Mouse (Mus musculus): ENCODE measurements around the gene Rorc. TPM values are rescaled to one million over a fixed set of nuclear protein-coding genes. Genes with fewer than 3 reads are reported as not detected.

The Rorc gene
- total RNA-seq, 2 experiments from 2014 or later = 97.8 to 99.7 TPM

- TF ChIP-seq CTCF (IDR thresholded peaks at IDR 0.05) = no peak
- H3K4me3 ChIP-seq = no peak overlapping the region
- intact Hi-C loops (cut with DNase I) = no loop called here
- no peak overlapping the region for H3K27ac ChIP-seq
- DNase-seq = no peak
Measured at GRCm38 (mm10) chr3:94399663-94400310, 27.2 kb downstream of the Rorc start.

DNA sequence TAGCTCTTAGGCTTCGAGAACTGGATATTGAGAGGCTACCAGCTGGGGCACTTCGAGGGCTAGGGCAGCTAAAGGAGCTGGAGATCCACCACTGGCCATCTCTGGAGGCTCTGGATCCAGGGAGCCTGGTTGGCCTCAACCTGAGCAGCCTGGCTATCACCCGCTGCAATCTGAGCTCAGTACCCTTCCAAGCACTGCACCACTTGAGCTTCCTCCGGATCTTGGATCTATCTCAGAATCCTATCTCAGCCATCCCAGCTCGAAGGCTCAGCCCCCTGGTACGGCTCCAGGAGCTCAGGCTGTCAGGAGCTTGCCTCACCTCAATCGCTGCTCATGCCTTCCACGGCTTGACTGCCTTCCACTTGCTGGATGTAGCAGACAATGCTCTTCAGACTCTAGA, 29.9 kb downstream of the Rorc start:
- H3K27ac ChIP-seq = no peak overlapping the region
- intact Hi-C loops (cut with DNase I) = no loop called here
- DNase-seq = peak; percentile 61
- H3K4me3 ChIP-seq = no peak overlapping the region
- no peak for TF ChIP-seq CTCF (IDR thresholded peaks at IDR 0.05)

DNA sequence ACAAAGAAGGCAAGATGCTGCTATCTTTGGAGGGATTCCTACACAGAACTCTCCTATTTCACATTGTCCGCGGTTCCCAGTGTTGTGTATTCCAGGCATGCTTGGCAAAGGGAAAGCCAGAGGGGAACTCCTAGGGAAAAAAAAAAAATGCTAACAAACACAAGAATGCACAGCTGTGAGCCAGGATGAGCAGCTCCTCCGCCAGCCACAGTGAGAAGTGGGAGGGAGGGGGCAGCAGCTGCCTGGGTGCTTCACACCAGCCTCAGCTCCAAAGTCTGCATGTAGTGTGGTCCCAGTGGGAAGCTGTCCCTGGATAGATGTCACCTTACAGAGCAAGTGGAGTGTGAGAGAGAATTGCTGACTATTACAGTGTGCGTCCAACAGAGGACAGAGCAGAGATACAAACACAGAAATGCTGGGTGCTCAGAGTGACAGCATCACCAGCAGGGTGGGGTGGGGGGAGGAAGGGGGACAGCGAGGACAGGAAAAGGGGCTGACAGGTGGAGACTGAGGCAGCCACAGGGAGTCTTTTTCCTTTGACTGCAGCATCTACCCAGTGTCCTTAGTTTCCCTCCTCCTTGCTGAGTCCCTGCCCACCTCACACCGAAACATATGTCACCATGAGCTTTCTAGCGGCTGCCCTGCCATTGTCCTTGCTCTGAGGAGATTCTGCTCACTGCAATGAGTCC, 31.9 kb downstream of the Rorc start:
- intact Hi-C loops (cut with DNase I) = no loop called here
- H3K27ac ChIP-seq = no peak overlapping the region
- no peak for DNase-seq
- no peak overlapping the region for H3K4me3 ChIP-seq
- TF ChIP-seq CTCF (IDR thresholded peaks at IDR 0.05) = no peak

DNA sequence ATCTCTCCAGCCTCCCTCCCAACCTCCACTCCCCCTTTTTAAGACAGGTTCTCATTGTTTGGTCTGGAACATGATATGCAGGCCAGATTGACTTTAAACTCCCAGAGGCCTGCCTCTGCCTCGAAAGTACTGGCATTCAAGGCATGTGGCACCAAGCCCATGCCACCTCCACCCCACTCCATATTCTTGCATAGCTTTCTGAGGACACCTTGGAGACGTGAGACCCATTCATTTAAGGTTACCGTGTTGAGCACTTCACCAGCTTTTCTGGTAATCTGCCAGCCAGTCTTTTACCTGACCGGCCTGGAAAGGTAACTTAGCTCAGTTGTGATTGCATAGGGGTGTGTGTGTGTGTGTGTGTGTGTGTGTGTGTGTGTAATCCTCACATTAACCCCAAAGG, 33.0 kb downstream of the Rorc start:
- no peak overlapping the region for H3K27ac ChIP-seq
- no peak overlapping the region for H3K4me3 ChIP-seq
- intact Hi-C loops (cut with DNase I) = no loop called here
- DNase-seq = no peak
- TF ChIP-seq CTCF (IDR thresholded peaks at IDR 0.05) = no peak

GRCm38 (mm10) chr3:94412530-94412929, 39.9 kb downstream of the Rorc start:
- peak overlapping the region; percentile 74 for H3K4me3 ChIP-seq
- DNase-seq = peak; percentile 30
- intact Hi-C loops (cut with DNase I) = no loop called here
- peak overlapping the region; percentile 65 for H3K27ac ChIP-seq
- no peak for TF ChIP-seq CTCF (IDR thresholded peaks at IDR 0.05)

DNA sequence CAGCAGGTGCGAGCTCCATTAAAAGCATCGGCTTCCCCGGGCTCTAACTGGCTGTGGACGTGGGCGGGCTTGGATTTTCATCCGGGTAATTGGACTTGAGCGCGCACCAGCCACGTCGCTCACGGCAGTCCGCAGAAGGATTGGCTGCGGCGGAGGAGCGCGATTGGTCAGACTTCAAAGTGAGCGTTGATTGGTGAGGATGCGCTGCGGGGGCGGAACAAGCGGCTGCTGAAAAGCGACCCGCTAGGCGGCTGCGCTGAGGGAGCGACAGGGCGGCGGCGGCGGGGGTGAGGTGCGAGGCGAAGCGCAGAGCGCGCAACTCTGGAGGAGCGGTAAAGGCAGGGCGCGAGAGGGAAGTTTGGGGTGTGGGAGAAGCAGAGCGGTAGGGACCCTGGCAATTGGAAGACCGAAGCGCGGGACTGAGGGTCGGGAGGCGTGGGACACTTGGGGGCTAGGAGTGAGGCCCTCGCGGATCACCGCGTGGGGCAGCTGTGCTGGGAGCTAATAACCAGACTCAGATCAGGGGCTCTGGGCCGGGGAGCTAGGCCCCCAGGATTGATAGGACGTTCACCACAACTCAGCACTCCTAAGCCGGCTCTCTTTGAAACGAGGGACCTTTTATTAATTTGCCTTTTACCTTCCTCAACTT, 40.6 kb downstream of the Rorc start, which contains the start of gene Tdrkh:
TSS of gene Tdrkh (plus strand) at position 243 of the 649 bp plus-strand sequence.
- intact Hi-C loops (cut with DNase I) = no loop called here
- peak; percentile 96 for DNase-seq
- H3K4me3 ChIP-seq = peak within 1 kb of the TSS; percentile 74
- TF ChIP-seq CTCF (IDR thresholded peaks at IDR 0.05) = peak; percentile 32; the same call in 1 of the 2 replicates
- H3K27ac ChIP-seq = peak within 1 kb of the TSS; percentile 65

DNA sequence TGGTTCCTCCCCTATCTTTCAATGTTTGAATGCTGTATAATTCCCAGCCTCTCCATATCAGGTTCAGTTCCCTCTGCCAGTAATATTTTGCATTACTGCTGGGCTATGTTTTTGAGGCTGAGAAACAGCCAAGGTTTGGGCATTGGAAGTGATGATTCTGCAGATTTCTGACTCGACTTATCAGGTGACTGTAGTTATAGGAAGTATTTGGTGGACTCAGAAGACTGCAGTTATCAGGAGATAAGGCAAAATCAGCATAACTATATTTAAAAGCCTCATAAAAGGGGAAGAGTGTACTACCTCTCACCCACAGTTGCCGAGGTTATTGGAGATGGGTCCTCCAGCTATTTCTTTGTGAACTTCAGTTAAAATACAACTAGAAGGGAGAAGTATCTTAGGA, 58.4 kb downstream of the Rorc start:
- intact Hi-C loops (cut with DNase I) = no loop called here
- no peak overlapping the region for H3K4me3 ChIP-seq
- no peak overlapping the region for H3K27ac ChIP-seq
- TF ChIP-seq CTCF (IDR thresholded peaks at IDR 0.05) = no peak
- DNase-seq = no peak

DNA sequence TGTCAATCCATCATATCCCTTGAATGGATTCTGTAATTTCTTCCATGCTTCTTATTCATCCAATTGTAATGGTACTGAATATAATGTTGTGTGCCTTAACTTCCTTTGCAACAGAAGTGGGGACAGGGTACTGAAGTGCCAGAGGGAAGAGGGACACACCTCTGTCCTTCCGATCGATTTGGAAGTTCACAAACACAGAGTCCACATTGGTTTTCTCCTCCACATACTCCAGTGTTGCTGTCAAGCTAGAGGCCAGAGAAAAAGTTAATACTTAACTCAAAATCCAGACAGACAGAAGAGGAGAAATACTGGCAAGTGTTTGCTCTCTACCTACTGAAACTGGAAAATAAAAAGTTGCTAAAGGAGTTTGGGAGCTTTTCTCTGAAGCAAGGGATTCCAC, 61.7 kb downstream of the Rorc start:
- TF ChIP-seq CTCF (IDR thresholded peaks at IDR 0.05) = no peak
- DNase-seq = no peak
- Histone ChIP-seq H3K4me3 (no peak overlapping the region), H3K27ac (no peak overlapping the region)
- intact Hi-C loops (cut with DNase I) = no loop called here

- TF ChIP-seq CTCF (IDR thresholded peaks at IDR 0.05) = no peak
- Histone ChIP-seq H3K4me3 (no peak overlapping the region), H3K27ac (no peak overlapping the region)
- intact Hi-C loops (cut with DNase I) = no loop called here
- DNase-seq = no peak
Measured at GRCm38 (mm10) chr3:94436420-94436819, 63.8 kb downstream of the Rorc start.

- intact Hi-C loops (cut with DNase I) = loop anchor here (5.0 kb wide), 1 partner anchor 69 kb away; the partner anchor contains the start of gene Rorc
- TF ChIP-seq CTCF (IDR thresholded peaks at IDR 0.05) = peak; percentile 37; the same call in 1 of the 2 replicates
- no peak for DNase-seq
- Histone ChIP-seq H3K27ac (no peak overlapping the region), H3K4me3 (no peak overlapping the region)
Measured at GRCm38 (mm10) chr3:94441182-94441581, 68.6 kb downstream of the Rorc start.

DNA sequence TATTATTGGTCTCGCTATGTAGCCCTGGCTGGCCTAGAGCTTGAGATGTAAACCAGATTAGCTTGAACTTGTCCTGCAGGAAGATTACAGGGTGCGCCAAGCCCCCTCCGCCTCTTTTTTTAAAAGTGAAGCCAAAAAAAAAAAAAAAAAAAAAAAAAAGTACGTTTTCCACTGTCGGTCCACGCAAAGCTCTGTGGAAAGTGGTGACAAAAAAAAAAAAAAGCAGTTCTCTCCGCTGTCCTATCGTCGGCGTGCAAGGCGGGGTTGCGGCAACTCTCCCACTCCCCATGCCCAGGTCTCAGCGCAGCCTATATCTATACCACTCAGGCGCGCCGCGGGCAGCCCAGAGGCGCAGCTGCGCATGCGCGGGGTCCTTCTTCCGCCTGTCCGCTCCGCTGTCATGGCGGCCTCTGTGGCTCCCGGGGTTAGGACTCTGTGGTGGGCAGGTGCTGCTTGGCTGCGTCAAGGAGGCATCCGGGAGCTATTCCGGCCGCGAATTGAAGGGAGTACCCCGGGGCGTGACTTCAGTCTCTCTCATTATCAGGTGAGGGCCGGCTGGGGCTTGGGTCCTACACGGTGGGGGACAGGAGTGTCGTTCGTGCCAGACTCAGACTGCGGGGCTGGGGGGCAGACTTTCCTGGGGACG, 70.5 kb downstream of the Rorc start, which contains the start of gene Mrpl9:
TSS of gene Mrpl9 (plus strand) at position 368 of the 646 bp plus-strand sequence.
- peak within 1 kb of the TSS; percentile 98 for H3K4me3 ChIP-seq

GRCm38 (mm10) chr3:94443597-94443964, 71.0 kb downstream of the Rorc start, which contains the start of gene Oaz3:
TSS of gene Oaz3 (minus strand) at chr3:94443915.
- TF ChIP-seq CTCF (IDR thresholded peaks at IDR 0.05) = no peak
- H3K27ac ChIP-seq = peak within 1 kb of the TSS; percentile 94
- DNase-seq = no peak
- H3K4me3 ChIP-seq = peak within 1 kb of the TSS; percentile 98
- intact Hi-C loops (cut with DNase I) = loop anchor here (5.0 kb wide), 1 partner anchor 71 kb away; the partner anchor contains the start of gene Rorc

More for the DNA sequence above, 70.5 kb downstream of the Rorc start, which contains the start of gene Mrpl9:
- intact Hi-C loops (cut with DNase I) = loop anchor here (5.0 kb wide), 1 partner anchor 71 kb away; the partner anchor contains the start of gene Rorc
- peak; percentile 97 for DNase-seq
- peak within 1 kb of the TSS; percentile 94 for H3K27ac ChIP-seq
- no peak for TF ChIP-seq CTCF (IDR thresholded peaks at IDR 0.05)

Other genes starting within 250 kb of the Rorc start
- not detected for gene Gm10696, start 194.6 kb upstream of the Rorc start, total RNA-seq (2021)
- gene Gm5286, start 176.1 kb upstream of the Rorc start, total RNA-seq (2021) = not detected
- gene Gm4778, start 108.8 kb upstream of the Rorc start, total RNA-seq (2021) = not detected
- gene Them4, start 62.7 kb upstream of the Rorc start, total RNA-seq (2021) = 10 to 100 TPM in 1 of 2 experiments, 1 to 10 TPM in 1; 7.5 to 10.8 TPM
- gene Them5, start 30.7 kb upstream of the Rorc start, total RNA-seq (2021) = not detected
- not detected for gene C2cd4d, start 10.4 kb upstream of the Rorc start, total RNA-seq (2021)
- gene Lingo4, start 25.7 kb downstream of the Rorc start, total RNA-seq (2021) = under 1 TPM; 0.31 to 0.39 TPM
- 1 to 10 TPM; 2.8 to 2.9 TPM for gene Tdrkh, start 40.5 kb downstream of the Rorc start, total RNA-seq (2021)
- 10 to 100 TPM; 29.5 to 37.2 TPM for gene Mrpl9, start 70.5 kb downstream of the Rorc start, total RNA-seq (2021)
- gene Oaz3, start 71.1 kb downstream of the Rorc start, total RNA-seq (2021) = not detected
- not detected for gene Celf3, start 105.5 kb downstream of the Rorc start, total RNA-seq (2021)
- gene Riiad1, start 107.5 kb downstream of the Rorc start, total RNA-seq (2021) = 10 to 100 TPM; 11.2 to 11.4 TPM
- 10 to 100 TPM; 35.7 to 37.1 TPM for gene Snx27, start 209.9 kb downstream of the Rorc start, total RNA-seq (2021)